Mouse (Mus musculus) ES-E14 (cell line): ENCODE data around the gene Fzd7. TPM values are rescaled to one million over a fixed set of nuclear protein-coding genes. Genes with fewer than 3 reads are reported as not detected.

Experiments used
- DNase-seq: peaks from one replicate; pipeline ENCODE4 v3.0.0-alpha.2; 2013; ENCODE audit warnings: low read depth, low spot score
- H3K27ac ChIP-seq: 2 replicates; pipeline ENCODE4 v1.5.1; 2012; ENCODE audit warnings: low read depth, mild to moderate bottlenecking, low read length, moderate library complexity, mixed read lengths; ENCODE audit not compliant: poor library complexity, insufficient read depth, severe bottlenecking
- H3K36me3 ChIP-seq: 2 replicates; pipeline ENCODE4 v1.6.1; 2012; ENCODE audit warnings: mild to moderate bottlenecking, low read length, moderate library complexity, mixed read lengths; ENCODE audit not compliant: control insufficient read depth, poor library complexity, insufficient read depth, severe bottlenecking
- H3K4me1 ChIP-seq, 2 experiments: fragments of 150-350 bp in 1 of 2; sonication (generic) in 1 of 2; 2 replicates each; pipeline ENCODE4 v1.6.1; 2012; ENCODE audit warnings: low read length in 2 of 2, mild to moderate bottlenecking in 1 of 2, mixed read lengths in 1 of 2; ENCODE audit not compliant: control insufficient read depth in 2 of 2, insufficient read depth in 2 of 2, poor library complexity in 1 of 2
- H3K4me3 ChIP-seq, 2 experiments: fragments of 150-350 bp in 1 of 2; sonication (generic) in 1 of 2; 2 replicates each; pipeline ENCODE4 v1.5.1; 2012; ENCODE audit warnings: low read length in 2 of 2, low read depth in 1 of 2, mild to moderate bottlenecking in 1 of 2, mixed read lengths in 1 of 2; ENCODE audit not compliant: insufficient read depth in 1 of 2, poor library complexity in 1 of 2, severe bottlenecking in 1 of 2
- H3K9ac ChIP-seq: 2 replicates; pipeline ENCODE4 v1.6.1; 2012; ENCODE audit warnings: low read depth, mild to moderate bottlenecking, low read length, mixed read lengths; ENCODE audit not compliant: poor library complexity, insufficient read depth, severe bottlenecking
- H3K9me3 ChIP-seq: fragments of 150-350 bp; sonication (generic); 2 replicates; pipeline ENCODE4 v1.6.1; 2012; ENCODE audit warnings: low read depth, mild to moderate bottlenecking, low read length; ENCODE audit not compliant: control insufficient read depth, insufficient read depth
- CHD2 ChIP-seq: IDR thresholded peaks from 2 replicates; pipeline ENCODE4 v1.6.1; 2014; ENCODE audit warnings: mild to moderate bottlenecking, low read depth, low read length, inconsistent platforms
- HCFC1 ChIP-seq: IDR thresholded peaks from 2 replicates; pipeline ENCODE4 v1.6.1; 2012; ENCODE audit warnings: low read length, inconsistent platforms, borderline replicate concordance; ENCODE audit not compliant: insufficient read depth
- MAFK ChIP-seq: IDR thresholded peaks from 2 replicates; pipeline ENCODE4 v1.6.1; 2014; ENCODE audit warnings: mild to moderate bottlenecking, low read depth, low read length, inconsistent platforms; ENCODE audit not compliant: insufficient read depth
- ZC3H11A ChIP-seq: IDR thresholded peaks from 2 replicates; pipeline ENCODE4 v1.6.1; 2012; ENCODE audit warnings: low read depth, mild to moderate bottlenecking, inconsistent platforms, low read length, borderline replicate concordance
- ZNF384 ChIP-seq: IDR thresholded peaks from 2 replicates; pipeline ENCODE4 v1.6.1; 2012; ENCODE audit warnings: low read depth, low read length, inconsistent platforms
- in situ Hi-C, 2 experiments: fragments of 600-800 bp; cut with MboI; formaldehyde crosslinking; loops; one replicate each; pipeline ENCODE4 v1.15.1; 2025; ENCODE audit warnings: low sequenced_read_pairs in 2 of 2, inconsistent platforms in 1 of 2; ENCODE audit not compliant: unreplicated experiment in 2 of 2
- total RNA-seq: library from RNA; depleted of rRNA; stranded (reverse); fragments of 300-350 nt; gene quantifications from 2 replicates; pipeline ENCODE4 v1.2.3, GENCODE M21; 2012

The Fzd7 gene
- total RNA-seq, 1 experiment: 57.9 TPM

- Histone ChIP-seq H3K9ac (peak overlapping the region; percentile 91), H3K4me1 (peaks cover 0 to 4% of the 10 kb centered on the region in 2 experiments; a peak in 2 of 4 replicates)
- in situ Hi-C loops: no loop called here
These were observed 550 bp upstream of the Fzd7 start for GRCm38 (mm10) chr1:59481456-59482291.

GRCm38 (mm10) chr1:59482696-59483520 lies 684 bp downstream of the Fzd7 start:
- no peak for TF ChIP-seq HCFC1
- TF ChIP-seq CHD2: no peak
- TF ChIP-seq ZC3H11A: no peak
- no peak for TF ChIP-seq ZNF384
- TF ChIP-seq MAFK: no peak
- Histone ChIP-seq H3K4me1 (peaks cover 0 to 6% of the 10 kb centered on the region in 2 experiments; a peak in 2 of 4 replicates), H3K9ac (peak overlapping the region; percentile 91), H3K36me3 (peaks cover 22% of the 10 kb centered on the region), H3K4me3 (peak overlapping the region; percentile 73 to 86), H3K9me3 (no peaks in the 10 kb centered on the region), H3K27ac (peak overlapping the region; percentile 78)
- DNase-seq: no peak
- in situ Hi-C loops: no loop called here

More at GRCm38 (mm10) chr1:59481456-59482291, 550 bp upstream of the Fzd7 start:
- TF ChIP-seq HCFC1 (no peak), CHD2 (peak; percentile 77; the same call in 1 of the 2 replicates)
- Histone ChIP-seq H3K36me3 (peaks cover 22% of the 10 kb centered on the region), H3K4me3 (peak overlapping the region; percentile 73 to 86), H3K9me3 (no peaks in the 10 kb centered on the region), H3K27ac (peak overlapping the region; percentile 91)
- peak; percentile 97 for DNase-seq

- H3K4me3 ChIP-seq: peak overlapping the region; percentile 73 to 86
- TF ChIP-seq ZC3H11A: no peak
- no peak for TF ChIP-seq MAFK
- TF ChIP-seq HCFC1: no peak
- TF ChIP-seq CHD2: no peak
- no peak for TF ChIP-seq ZNF384
- peaks cover 22% of the 10 kb centered on the region for H3K36me3 ChIP-seq
- peak overlapping the region; percentile 91 for H3K9ac ChIP-seq
- DNase-seq: no peak
- in situ Hi-C loops: no loop called here
- no peak overlapping the region for H3K27ac ChIP-seq
- H3K4me1 ChIP-seq: peaks cover 0 to 6% of the 10 kb centered on the region in 2 experiments
- H3K9me3 ChIP-seq: no peaks in the 10 kb centered on the region
These were observed 1.5 kb downstream of the Fzd7 start for GRCm38 (mm10) chr1:59483521-59484245.

GRCm38 (mm10) chr1:59484314-59484713 lies 2.1 kb downstream of the Fzd7 start:
- H3K4me1 ChIP-seq: peaks cover 1 to 6% of the 10 kb centered on the region in 2 experiments
- H3K9ac ChIP-seq: peak overlapping the region; percentile 91
- in situ Hi-C loops: no loop called here
- peak overlapping the region; percentile 73 to 86 for H3K4me3 ChIP-seq
- H3K27ac ChIP-seq: peak overlapping the region; percentile 17; the same call in 1 of the 2 replicates
- TF ChIP-seq ZNF384: no peak
- peaks cover 25% of the 10 kb centered on the region for H3K36me3 ChIP-seq
- no peaks in the 10 kb centered on the region for H3K9me3 ChIP-seq
- no peak for DNase-seq
